Mouse (Mus musculus) stomach, embryonic 14.5 days (tissue): ENCODE measurements around the gene Adamts3. TPM values are rescaled to one million over a fixed set of nuclear protein-coding genes. Genes with fewer than 3 reads are reported as not detected.

Experiments
- ATAC-seq: fragments of 200-750 bp; cut with Nextera tagmentation; 2 replicates; pipeline ENCODE4 v1.8.0; 2017; ENCODE audit warnings: low read depth, moderate TSS enrichment; ENCODE audit not compliant: insufficient number of reproducible peaks, insufficient read depth, low FRiP score
- H3K27ac ChIP-seq: fragments of 300-500 bp; sonication (generic); 2 replicates; pipeline ENCODE4 v1.5.1; 2014; ENCODE audit warnings: mild to moderate bottlenecking, low read length, moderate library complexity, mixed read lengths
- H3K27me3 ChIP-seq: fragments of 300-500 bp; sonication (generic); 2 replicates; pipeline ENCODE4 v1.6.1; 2014; ENCODE audit warnings: low read length, control low read depth, mixed read lengths; ENCODE audit not compliant: control insufficient read depth, insufficient read depth
- H3K36me3 ChIP-seq: fragments of 300-500 bp; sonication (generic); 2 replicates; pipeline ENCODE4 v1.6.1; 2014; ENCODE audit warnings: mild to moderate bottlenecking, control low read depth, low read length, moderate library complexity, mixed read lengths; ENCODE audit not compliant: control insufficient read depth, insufficient read depth
- H3K4me1 ChIP-seq: fragments of 300-500 bp; sonication (generic); 2 replicates; pipeline ENCODE4 v1.6.1; 2014; ENCODE audit warnings: low read length, control low read depth, mixed read lengths; ENCODE audit not compliant: control insufficient read depth, insufficient read depth
- H3K4me2 ChIP-seq: fragments of 300-500 bp; sonication (generic); replicated peaks from 2 replicates; pipeline ENCODE4 v1.6.1; 2014; ENCODE audit warnings: low read depth, low read length, control low read depth
- H3K4me3 ChIP-seq: fragments of 300-500 bp; sonication (generic); 2 replicates; pipeline ENCODE4 v1.5.1; 2014; ENCODE audit warnings: low read depth, low read length, control low read depth
- H3K9ac ChIP-seq: fragments of 300-500 bp; sonication (generic); replicated peaks from 2 replicates; pipeline ENCODE4 v1.6.1; 2014; ENCODE audit warnings: low read depth, mild to moderate bottlenecking, control low read depth, low read length, moderate library complexity, mixed read lengths
- H3K9me3 ChIP-seq: fragments of 300-500 bp; sonication (generic); 2 replicates; pipeline ENCODE4 v1.6.1; 2016; ENCODE audit warnings: low read depth, low read length, control low read depth; ENCODE audit not compliant: control insufficient read depth
- WGBS: fragments of 180-500 bp; shearing (Covaris S2); extraction: QIAGEN DNeasy Blood & Tissue Kit; methylation state at CpG from one replicate; pipeline ENCODE4 v1.1.7; 2014; 5-methylcytosine and 5-hydroxymethylcytosine counted together
- polyA plus RNA-seq: library from polyadenylated mRNA; unstranded; fragments of >200 nt; fragmentation: Nextera tagmentation; extraction: Ambion mirVana; gene quantifications from 2 replicates; pipeline ENCODE4 v1.2.1, GENCODE M21; 2014

The Adamts3 gene
- polyA plus RNA-seq, 1 experiment from 2014 or later = 6.4 TPM

- Histone ChIP-seq H3K27ac (no peak overlapping the region), H3K9ac (no peak overlapping the region), H3K36me3 (no peaks in the 10 kb centered on the region), H3K4me2 (no peak overlapping the region), H3K27me3 (no peaks in the 10 kb centered on the region), H3K4me3 (no peak overlapping the region), H3K9me3 (no peaks in the 10 kb centered on the region), H3K4me1 (no peaks in the 10 kb centered on the region)
- ATAC-seq = no peak
- WGBS = 86% methylated on average over 4 of the region's 4 CpGs
Measured at GRCm38 (mm10) chr5:89760368-89760767, 122.8 kb downstream of the Adamts3 start.

- WGBS = 96% methylated on average over 2 of the region's 2 CpGs
- no peak for ATAC-seq
- Histone ChIP-seq H3K4me3 (no peak overlapping the region), H3K9me3 (no peaks in the 10 kb centered on the region), H3K9ac (no peak overlapping the region), H3K4me1 (no peaks in the 10 kb centered on the region), H3K4me2 (no peak overlapping the region), H3K27ac (no peak overlapping the region), H3K27me3 (no peaks in the 10 kb centered on the region), H3K36me3 (no peaks in the 10 kb centered on the region)
Measured at GRCm38 (mm10) chr5:89751836-89752235, 131.3 kb downstream of the Adamts3 start.

- no peak overlapping the region for H3K9ac ChIP-seq
- H3K36me3 ChIP-seq = no peaks in the 10 kb centered on the region
- no peaks in the 10 kb centered on the region for H3K4me1 ChIP-seq
- H3K9me3 ChIP-seq = no peaks in the 10 kb centered on the region
- ATAC-seq = no peak
- no peak overlapping the region for H3K4me3 ChIP-seq
- H3K27me3 ChIP-seq = no peaks in the 10 kb centered on the region
- 69% methylated on average over 2 of the region's 2 CpGs for WGBS
- H3K27ac ChIP-seq = no peak overlapping the region
- H3K4me2 ChIP-seq = no peak overlapping the region
Measured at GRCm38 (mm10) chr5:89748185-89748884, 134.8 kb downstream of the Adamts3 start.

GRCm38 (mm10) chr5:89747149-89747659, 135.9 kb downstream of the Adamts3 start:
- no peak for ATAC-seq
- H3K4me1 ChIP-seq = no peaks in the 10 kb centered on the region
- H3K27me3 ChIP-seq = no peaks in the 10 kb centered on the region
- WGBS = 78% methylated on average over 5 of the region's 5 CpGs
- H3K9ac ChIP-seq = no peak overlapping the region
- H3K27ac ChIP-seq = no peak overlapping the region
- no peaks in the 10 kb centered on the region for H3K9me3 ChIP-seq
- H3K4me2 ChIP-seq = no peak overlapping the region
- H3K4me3 ChIP-seq = no peak overlapping the region
- no peaks in the 10 kb centered on the region for H3K36me3 ChIP-seq

- no peak overlapping the region for H3K27ac ChIP-seq
- no peak overlapping the region for H3K4me2 ChIP-seq
- H3K9ac ChIP-seq = no peak overlapping the region
- no peaks in the 10 kb centered on the region for H3K27me3 ChIP-seq
- no peaks in the 10 kb centered on the region for H3K4me1 ChIP-seq
- H3K9me3 ChIP-seq = no peaks in the 10 kb centered on the region
- no peaks in the 10 kb centered on the region for H3K36me3 ChIP-seq
- 85% methylated on average over 2 of the region's 2 CpGs for WGBS
- no peak for ATAC-seq
- H3K4me3 ChIP-seq = no peak overlapping the region
Measured at GRCm38 (mm10) chr5:89745112-89745511, 138.0 kb downstream of the Adamts3 start.

- H3K4me1 ChIP-seq = no peaks in the 10 kb centered on the region
- H3K27me3 ChIP-seq = no peaks in the 10 kb centered on the region
- ATAC-seq = no peak
- 82% methylated on average over 2 of the region's 2 CpGs for WGBS
- H3K36me3 ChIP-seq = no peaks in the 10 kb centered on the region
- no peak overlapping the region for H3K4me2 ChIP-seq
- no peak overlapping the region for H3K27ac ChIP-seq
- no peak overlapping the region for H3K4me3 ChIP-seq
- no peaks in the 10 kb centered on the region for H3K9me3 ChIP-seq
- H3K9ac ChIP-seq = no peak overlapping the region
Measured at GRCm38 (mm10) chr5:89734759-89735158, 148.4 kb downstream of the Adamts3 start.

GRCm38 (mm10) chr5:89730411-89730810, 152.7 kb downstream of the Adamts3 start:
- ATAC-seq = no peak
- 86% methylated on average over 3 of the region's 3 CpGs for WGBS

GRCm38 (mm10) chr5:89728117-89728516, 155.0 kb downstream of the Adamts3 start:
- ATAC-seq = no peak
- Histone ChIP-seq H3K36me3 (no peaks in the 10 kb centered on the region), H3K4me1 (no peaks in the 10 kb centered on the region), H3K27ac (no peak overlapping the region), H3K4me3 (no peak overlapping the region), H3K27me3 (no peaks in the 10 kb centered on the region), H3K4me2 (no peak overlapping the region), H3K9me3 (no peaks in the 10 kb centered on the region), H3K9ac (no peak overlapping the region)
- WGBS = 78% methylated on average over 3 of the region's 3 CpGs

More at GRCm38 (mm10) chr5:89730411-89730810, 152.7 kb downstream of the Adamts3 start:
- H3K27ac ChIP-seq = no peak overlapping the region
- H3K36me3 ChIP-seq = no peaks in the 10 kb centered on the region
- H3K4me2 ChIP-seq = no peak overlapping the region
- no peak overlapping the region for H3K4me3 ChIP-seq
- H3K9ac ChIP-seq = no peak overlapping the region
- H3K27me3 ChIP-seq = no peaks in the 10 kb centered on the region
- H3K9me3 ChIP-seq = no peaks in the 10 kb centered on the region
- no peaks in the 10 kb centered on the region for H3K4me1 ChIP-seq
